Mouse (Mus musculus): ENCODE results near the gene Dlg1.

GRCm38 (mm10) chr16:31781015-31781414, 117.8 kb downstream of the Dlg1 start:
- TF ChIP-seq POLR2A (IDR thresholded peaks at IDR 0.05; ENCODE audit: low read depth, low read length) (no peak), CTCF (conservative IDR thresholded peaks at IDR 0.05; ENCODE audit: insufficient read depth, insufficient read length, low read depth, low read length) (no peak)
